Mouse (Mus musculus): ENCODE data around the gene Chac1. TPM values are rescaled to one million over a fixed set of nuclear protein-coding genes. Genes with fewer than 3 reads are reported as not detected.

The Chac1 gene
- polyA plus RNA-seq, 1 experiment from 2014 or later, result 11.2 TPM

GRCm38 (mm10) chr2:119334964-119335525 is 16.0 kb upstream of the Chac1 start:
- Histone ChIP-seq H3K27ac (ENCODE audit: low read depth, low read length) (no peak overlapping the region), H3K9ac (replicated peaks; ENCODE audit: low read depth, low read length) (no peak overlapping the region), H3K36me3 (ENCODE audit: control insufficient read depth, insufficient read depth, low read length) (no peaks in the 10 kb centered on the region), H3K27me3 (ENCODE audit: control insufficient read depth, insufficient read depth, low read length) (peaks cover 16% of the 10 kb centered on the region), H3K4me3 (ENCODE audit: low read depth, low read length) (no peak overlapping the region), H3K4me2 (ENCODE audit: low read depth, low read length) (no peak overlapping the region), H3K4me1 (ENCODE audit: control insufficient read depth, insufficient read depth, low read length) (0 out of 2 replicates have a peak, but pooled peaks cover 4% of the 10 kb centered on the region), H3K9me3 (ENCODE audit: control insufficient read depth, low read length) (no peaks in the 10 kb centered on the region)
- WGBS, result 76% methylated on average over 7 of the region's 7 CpGs
- ATAC-seq (ENCODE audit: low read depth), result no peak

- no peaks in the 10 kb centered on the region for H3K36me3 ChIP-seq (ENCODE audit: control insufficient read depth, insufficient read depth, low read length)
- no peak overlapping the region for H3K27ac ChIP-seq (ENCODE audit: low read depth, low read length)
- H3K4me1 ChIP-seq (ENCODE audit: control insufficient read depth, insufficient read depth, low read length), result 0 out of 2 replicates have a peak, but pooled peaks cover 4% of the 10 kb centered on the region
- ATAC-seq (ENCODE audit: low read depth), result no peak
- 83% methylated on average over 1 of the region's 1 CpGs for WGBS
- H3K9ac ChIP-seq (replicated peaks; ENCODE audit: low read depth, low read length), result no peak overlapping the region
- H3K4me3 ChIP-seq (ENCODE audit: low read depth, low read length), result no peak overlapping the region
- no peak overlapping the region for H3K4me2 ChIP-seq (ENCODE audit: low read depth, low read length)
- H3K9me3 ChIP-seq (ENCODE audit: control insufficient read depth, low read length), result no peaks in the 10 kb centered on the region
- H3K27me3 ChIP-seq (ENCODE audit: control insufficient read depth, insufficient read depth, low read length), result peaks cover 16% of the 10 kb centered on the region
These were observed 15.5 kb upstream of the Chac1 start for GRCm38 (mm10) chr2:119335535-119335934.

- H3K9ac ChIP-seq (replicated peaks; ENCODE audit: low read depth, low read length), result no peak overlapping the region
- H3K4me1 ChIP-seq (ENCODE audit: control insufficient read depth, insufficient read depth, low read length), result 0 out of 2 replicates have a peak, but pooled peaks cover 4% of the 10 kb centered on the region
- no peak for ATAC-seq (ENCODE audit: low read depth)
- WGBS, result 78% methylated on average over 2 of the region's 2 CpGs
- H3K9me3 ChIP-seq (ENCODE audit: control insufficient read depth, low read length), result no peaks in the 10 kb centered on the region
- no peak overlapping the region for H3K4me3 ChIP-seq (ENCODE audit: low read depth, low read length)
- H3K4me2 ChIP-seq (ENCODE audit: low read depth, low read length), result no peak overlapping the region
- H3K36me3 ChIP-seq (ENCODE audit: control insufficient read depth, insufficient read depth, low read length), result no peaks in the 10 kb centered on the region
- H3K27ac ChIP-seq (ENCODE audit: low read depth, low read length), result no peak overlapping the region
- H3K27me3 ChIP-seq (ENCODE audit: control insufficient read depth, insufficient read depth, low read length), result peaks cover 12% of the 10 kb centered on the region; the same call in 1 of the 2 replicates
These were observed 15.0 kb upstream of the Chac1 start for GRCm38 (mm10) chr2:119336002-119336401.

- Histone ChIP-seq H3K9me3 (ENCODE audit: control insufficient read depth, low read length) (no peaks in the 10 kb centered on the region), H3K9ac (replicated peaks; ENCODE audit: low read depth, low read length) (no peak overlapping the region), H3K4me2 (ENCODE audit: low read depth, low read length) (no peak overlapping the region), H3K4me3 (ENCODE audit: low read depth, low read length) (no peak overlapping the region), H3K27ac (ENCODE audit: low read depth, low read length) (no peak overlapping the region), H3K27me3 (ENCODE audit: control insufficient read depth, insufficient read depth, low read length) (0 out of 2 replicates have a peak, but pooled peaks cover 7% of the 10 kb centered on the region), H3K36me3 (ENCODE audit: control insufficient read depth, insufficient read depth, low read length) (no peaks in the 10 kb centered on the region), H3K4me1 (ENCODE audit: control insufficient read depth, insufficient read depth, low read length) (0 out of 2 replicates have a peak, but pooled peaks cover 4% of the 10 kb centered on the region)
- WGBS, result 73% methylated on average over 10 of the region's 10 CpGs
- no peak for ATAC-seq (ENCODE audit: low read depth)
These were observed 14.6 kb upstream of the Chac1 start for GRCm38 (mm10) chr2:119336470-119336869.

GRCm38 (mm10) chr2:119337425-119338265 is 13.4 kb upstream of the Chac1 start:
- peak overlapping the region; percentile 62 for H3K27ac ChIP-seq (ENCODE audit: low read depth, low read length)
- H3K9ac ChIP-seq (replicated peaks; ENCODE audit: low read depth, low read length), result peak overlapping the region; percentile 78
- peak; percentile 85 for ATAC-seq (ENCODE audit: low read depth)
- H3K4me2 ChIP-seq (ENCODE audit: low read depth, low read length), result peak overlapping the region; percentile 83
- no peaks in the 10 kb centered on the region for H3K27me3 ChIP-seq (ENCODE audit: control insufficient read depth, insufficient read depth, low read length)
- 0 out of 2 replicates have a peak, but pooled peaks cover 4% of the 10 kb centered on the region for H3K4me1 ChIP-seq (ENCODE audit: control insufficient read depth, insufficient read depth, low read length)
- H3K36me3 ChIP-seq (ENCODE audit: control insufficient read depth, insufficient read depth, low read length), result no peaks in the 10 kb centered on the region
- 8% methylated on average over 51 of the region's 60 CpGs for WGBS
- no peaks in the 10 kb centered on the region for H3K9me3 ChIP-seq (ENCODE audit: control insufficient read depth, low read length)
- H3K4me3 ChIP-seq (ENCODE audit: low read depth, low read length), result peak overlapping the region; percentile 46

- no peak overlapping the region for H3K9ac ChIP-seq (replicated peaks; ENCODE audit: low read depth, low read length)
- H3K4me2 ChIP-seq (ENCODE audit: low read depth, low read length), result no peak overlapping the region
- WGBS, result 56% methylated on average over 6 of the region's 6 CpGs
- H3K36me3 ChIP-seq (ENCODE audit: control insufficient read depth, insufficient read depth, low read length), result no peaks in the 10 kb centered on the region
- H3K27me3 ChIP-seq (ENCODE audit: control insufficient read depth, insufficient read depth, low read length), result no peaks in the 10 kb centered on the region
- H3K9me3 ChIP-seq (ENCODE audit: control insufficient read depth, low read length), result no peaks in the 10 kb centered on the region
- no peak overlapping the region for H3K27ac ChIP-seq (ENCODE audit: low read depth, low read length)
- no peaks in the 10 kb centered on the region for H3K4me1 ChIP-seq (ENCODE audit: control insufficient read depth, insufficient read depth, low read length)
- no peak for ATAC-seq (ENCODE audit: low read depth)
- H3K4me3 ChIP-seq (ENCODE audit: low read depth, low read length), result no peak overlapping the region
These were observed 6.4 kb upstream of the Chac1 start for GRCm38 (mm10) chr2:119344537-119345138.

GRCm38 (mm10) chr2:119353707-119354106 is 2.7 kb downstream of the Chac1 start:
- H3K4me3 ChIP-seq (ENCODE audit: low read depth, low read length), result no peak overlapping the region
- H3K36me3 ChIP-seq (ENCODE audit: control insufficient read depth, insufficient read depth, low read length), result no peaks in the 10 kb centered on the region
- 93% methylated on average over 8 of the region's 8 CpGs for WGBS
- H3K9me3 ChIP-seq (ENCODE audit: control insufficient read depth, low read length), result no peaks in the 10 kb centered on the region
- H3K4me2 ChIP-seq (ENCODE audit: low read depth, low read length), result no peak overlapping the region
- no peak for ATAC-seq (ENCODE audit: low read depth)
- H3K27ac ChIP-seq (ENCODE audit: low read depth, low read length), result no peak overlapping the region
- H3K9ac ChIP-seq (replicated peaks; ENCODE audit: low read depth, low read length), result no peak overlapping the region
- no peaks in the 10 kb centered on the region for H3K27me3 ChIP-seq (ENCODE audit: control insufficient read depth, insufficient read depth, low read length)
- 0 out of 2 replicates have a peak, but pooled peaks cover 2% of the 10 kb centered on the region for H3K4me1 ChIP-seq (ENCODE audit: control insufficient read depth, insufficient read depth, low read length)

- WGBS, result 81% methylated on average over 3 of the region's 3 CpGs
- no peak overlapping the region for H3K4me3 ChIP-seq (ENCODE audit: low read depth, low read length)
- H3K36me3 ChIP-seq (ENCODE audit: control insufficient read depth, insufficient read depth, low read length), result no peaks in the 10 kb centered on the region
- no peak for ATAC-seq (ENCODE audit: low read depth)
- H3K27ac ChIP-seq (ENCODE audit: low read depth, low read length), result no peak overlapping the region
- no peak overlapping the region for H3K9ac ChIP-seq (replicated peaks; ENCODE audit: low read depth, low read length)
- H3K4me1 ChIP-seq (ENCODE audit: control insufficient read depth, insufficient read depth, low read length), result 0 out of 2 replicates have a peak, but pooled peaks cover 2% of the 10 kb centered on the region
- H3K9me3 ChIP-seq (ENCODE audit: control insufficient read depth, low read length), result no peaks in the 10 kb centered on the region
- no peak overlapping the region for H3K4me2 ChIP-seq (ENCODE audit: low read depth, low read length)
- H3K27me3 ChIP-seq (ENCODE audit: control insufficient read depth, insufficient read depth, low read length), result no peaks in the 10 kb centered on the region
These were observed 4.1 kb downstream of the Chac1 start for GRCm38 (mm10) chr2:119355089-119355488.

- no peak for ATAC-seq (ENCODE audit: low read depth)
These were observed 4.6 kb downstream of the Chac1 start for GRCm38 (mm10) chr2:119355651-119356050.

More at GRCm38 (mm10) chr2:119355651-119356050, 4.6 kb downstream of the Chac1 start:
- Histone ChIP-seq H3K9me3 (ENCODE audit: control insufficient read depth, low read length) (no peaks in the 10 kb centered on the region), H3K9ac (replicated peaks; ENCODE audit: low read depth, low read length) (no peak overlapping the region), H3K4me2 (ENCODE audit: low read depth, low read length) (no peak overlapping the region), H3K36me3 (ENCODE audit: control insufficient read depth, insufficient read depth, low read length) (no peaks in the 10 kb centered on the region), H3K27me3 (ENCODE audit: control insufficient read depth, insufficient read depth, low read length) (no peaks in the 10 kb centered on the region), H3K4me3 (ENCODE audit: low read depth, low read length) (no peak overlapping the region), H3K27ac (ENCODE audit: low read depth, low read length) (no peak overlapping the region), H3K4me1 (ENCODE audit: control insufficient read depth, insufficient read depth, low read length) (0 out of 2 replicates have a peak, but pooled peaks cover 2% of the 10 kb centered on the region)
- 21% methylated on average over 7 of the region's 7 CpGs for WGBS
